Mouse (Mus musculus) lung, postnatal 0 days (tissue): Measurements from ENCODE around the gene Foxj1. TPM values are rescaled to one million over a fixed set of nuclear protein-coding genes. Genes with fewer than 3 reads are reported as not detected.

ENCODE experiments used
- ATAC-seq: fragments of 200-750 bp; cut with Nextera tagmentation; 2 replicates; pipeline ENCODE4 v1.8.0; 2017; ENCODE audit warnings: moderate library complexity
- DNase-seq: peaks from one replicate; pipeline ENCODE4 v3.0.0-alpha.2; 2016; ENCODE audit warnings: low spot score
- H3K27ac ChIP-seq: fragments of 300-500 bp; sonication (generic); 2 replicates; pipeline ENCODE4 v1.5.1; 2014; ENCODE audit warnings: antibody characterized with exemption, mild to moderate bottlenecking, low read length, mixed read lengths
- H3K27me3 ChIP-seq: fragments of 300-500 bp; sonication (generic); replicated peaks from 2 replicates; pipeline ENCODE4 v1.6.1; 2014; ENCODE audit warnings: low read length, mixed read lengths; ENCODE audit not compliant: insufficient read depth
- H3K36me3 ChIP-seq: fragments of 300-500 bp; sonication (generic); 2 replicates; pipeline ENCODE4 v1.6.1; 2014; ENCODE audit warnings: low read length, mixed read lengths; ENCODE audit not compliant: insufficient read depth
- H3K4me1 ChIP-seq: fragments of 300-500 bp; sonication (generic); 2 replicates; pipeline ENCODE4 v1.6.1; 2014; ENCODE audit warnings: antibody characterized with exemption, low read depth, low read length, mixed read lengths; ENCODE audit not compliant: insufficient read depth
- H3K4me2 ChIP-seq: fragments of 300-500 bp; sonication (generic); replicated peaks from 2 replicates; pipeline ENCODE4 v1.6.1; 2014; ENCODE audit warnings: low read depth, mild to moderate bottlenecking, low read length, moderate library complexity, mixed read lengths
- H3K4me3 ChIP-seq: fragments of 300-500 bp; sonication (generic); 2 replicates; pipeline ENCODE4 v1.5.1; 2014; ENCODE audit warnings: low read depth, low read length
- H3K9ac ChIP-seq: fragments of 300-500 bp; sonication (generic); replicated peaks from 2 replicates; pipeline ENCODE4 v1.6.1; 2014; ENCODE audit warnings: low read depth, mild to moderate bottlenecking
- H3K9me3 ChIP-seq: fragments of 300-500 bp; sonication (generic); 2 replicates; pipeline ENCODE4 v1.6.1; 2016; ENCODE audit warnings: low read length, mixed read lengths
- CTCF ChIP-seq: IDR thresholded peaks from 2 replicates; pipeline ENCODE4 v1.5.1; 2016; ENCODE audit warnings: antibody characterized with exemption, mild to moderate bottlenecking
- EP300 ChIP-seq: IDR thresholded peaks from 2 replicates; pipeline ENCODE4 v1.6.1; 2016; ENCODE audit warnings: antibody characterized with exemption, mild to moderate bottlenecking, control low read depth
- WGBS: fragments of 180-500 bp; shearing (Covaris S2); extraction: QIAGEN DNeasy Blood & Tissue Kit; methylation state at CpG from one replicate; pipeline ENCODE4 v1.1.7; 2014; 5-methylcytosine and 5-hydroxymethylcytosine counted together
- polyA plus RNA-seq: library from polyadenylated mRNA; unstranded; fragments of >200 nt; fragmentation: Nextera tagmentation; extraction: Ambion mirVana; gene quantifications from 2 replicates; pipeline ENCODE4 v1.2.1, GENCODE M21; 2015

The Foxj1 gene
- polyA plus RNA-seq, 1 experiment from 2014 or later, result 39.8 TPM

- Histone ChIP-seq H3K27me3 (no peaks in the 10 kb centered on the region), H3K4me1 (no peaks in the 10 kb centered on the region), H3K4me3 (no peak overlapping the region), H3K4me2 (no peak overlapping the region), H3K9ac (no peak overlapping the region), H3K27ac (no peak overlapping the region), H3K9me3 (no peaks in the 10 kb centered on the region), H3K36me3 (peaks cover 21% of the 10 kb centered on the region; the same call in 1 of the 2 replicates)
- ATAC-seq, result peak; percentile 16; the same call in 1 of the 2 replicates
- TF ChIP-seq EP300 (no peak), CTCF (no peak)
- peak; percentile 11 for DNase-seq
- WGBS, result 53% methylated on average over 8 of the region's 8 CpGs
Measured at GRCm38 (mm10) chr11:116290556-116290955, 44.6 kb downstream of the Foxj1 start.

GRCm38 (mm10) chr11:116287351-116287750 is 47.8 kb downstream of the Foxj1 start:
- TF ChIP-seq CTCF (no peak), EP300 (no peak)
- Histone ChIP-seq H3K9me3 (no peaks in the 10 kb centered on the region), H3K4me1 (no peaks in the 10 kb centered on the region), H3K27me3 (peaks cover 17% of the 10 kb centered on the region), H3K9ac (no peak overlapping the region), H3K27ac (no peak overlapping the region), H3K4me3 (no peak overlapping the region), H3K4me2 (no peak overlapping the region), H3K36me3 (peaks cover 15% of the 10 kb centered on the region; the same call in 1 of the 2 replicates)
- ATAC-seq (no peak), DNase-seq (no peak)
- 78% methylated on average over 5 of the region's 5 CpGs for WGBS

GRCm38 (mm10) chr11:116285770-116286191 is 49.4 kb downstream of the Foxj1 start:
- Histone ChIP-seq H3K36me3 (0 out of 2 replicates have a peak, but pooled peaks cover 8% of the 10 kb centered on the region), H3K9ac (no peak overlapping the region), H3K4me2 (no peak overlapping the region), H3K27ac (no peak overlapping the region), H3K9me3 (no peaks in the 10 kb centered on the region), H3K4me1 (peaks cover 5% of the 10 kb centered on the region; the same call in 1 of the 2 replicates), H3K4me3 (no peak overlapping the region), H3K27me3 (peaks cover 28% of the 10 kb centered on the region)
- TF ChIP-seq CTCF (no peak), EP300 (no peak)
- peak; percentile 73 for ATAC-seq
- WGBS, result 54% methylated on average over 7 of the region's 7 CpGs
- DNase-seq, result peak; percentile 72

GRCm38 (mm10) chr11:116283982-116284381 is 51.2 kb downstream of the Foxj1 start:
- no peaks in the 10 kb centered on the region for H3K9me3 ChIP-seq
- no peak for TF ChIP-seq CTCF
- TF ChIP-seq EP300, result no peak
- 37% methylated on average over 6 of the region's 6 CpGs for WGBS
- no peak overlapping the region for H3K27ac ChIP-seq
- no peak for DNase-seq
- ATAC-seq, result no peak
- peaks cover 35% of the 10 kb centered on the region for H3K27me3 ChIP-seq
- no peak overlapping the region for H3K4me3 ChIP-seq
- no peak overlapping the region for H3K9ac ChIP-seq
- peaks cover 5% of the 10 kb centered on the region; the same call in 1 of the 2 replicates for H3K4me1 ChIP-seq
- no peak overlapping the region for H3K4me2 ChIP-seq
- 0 out of 2 replicates have a peak, but pooled peaks cover 3% of the 10 kb centered on the region for H3K36me3 ChIP-seq

- no peak for TF ChIP-seq EP300
- TF ChIP-seq CTCF, result no peak
- no peak overlapping the region for H3K4me3 ChIP-seq
- H3K9ac ChIP-seq, result no peak overlapping the region
- ATAC-seq, result no peak
- no peak overlapping the region for H3K4me2 ChIP-seq
- H3K36me3 ChIP-seq, result 0 out of 2 replicates have a peak, but pooled peaks cover 3% of the 10 kb centered on the region
- H3K4me1 ChIP-seq, result peaks cover 5% of the 10 kb centered on the region; the same call in 1 of the 2 replicates
- peaks cover 35% of the 10 kb centered on the region for H3K27me3 ChIP-seq
- no peaks in the 10 kb centered on the region for H3K9me3 ChIP-seq
- 9% methylated on average over 48 of the region's 48 CpGs for WGBS
- H3K27ac ChIP-seq, result no peak overlapping the region
- no peak for DNase-seq
Measured at GRCm38 (mm10) chr11:116282912-116283521, 52.2 kb downstream of the Foxj1 start.

- H3K27me3 ChIP-seq, result peaks cover 35% of the 10 kb centered on the region
- no peak overlapping the region for H3K4me2 ChIP-seq
- peak; percentile 36 for DNase-seq
- WGBS, result 3% methylated on average over 11 of the region's 11 CpGs
- TF ChIP-seq EP300 (no peak), CTCF (peak; percentile 42)
- H3K9ac ChIP-seq, result no peak overlapping the region
- H3K4me1 ChIP-seq, result peaks cover 5% of the 10 kb centered on the region; the same call in 1 of the 2 replicates
- no peak for ATAC-seq
- no peaks in the 10 kb centered on the region for H3K36me3 ChIP-seq
- no peak overlapping the region for H3K27ac ChIP-seq
- no peaks in the 10 kb centered on the region for H3K9me3 ChIP-seq
- H3K4me3 ChIP-seq, result no peak overlapping the region
Measured at GRCm38 (mm10) chr11:116282089-116282488, 53.1 kb downstream of the Foxj1 start.
